Mouse (Mus musculus) T-helper 17 cell (primary cell): ENCODE measurements around the gene Ltb.

ENCODE experiments used
- in situ Hi-C, 2 experiments: fragments of 300-600 bp; cut with MboI, MseI; formaldehyde crosslinking; loops; 1 replicate in 1 of 2; 2 replicates in 1 of 2; pipeline ENCODE4 v1.15.1; 2025; ENCODE audit warnings: high pct_unique_total_duplicates in 2 of 2

Ltb gene

DNA sequence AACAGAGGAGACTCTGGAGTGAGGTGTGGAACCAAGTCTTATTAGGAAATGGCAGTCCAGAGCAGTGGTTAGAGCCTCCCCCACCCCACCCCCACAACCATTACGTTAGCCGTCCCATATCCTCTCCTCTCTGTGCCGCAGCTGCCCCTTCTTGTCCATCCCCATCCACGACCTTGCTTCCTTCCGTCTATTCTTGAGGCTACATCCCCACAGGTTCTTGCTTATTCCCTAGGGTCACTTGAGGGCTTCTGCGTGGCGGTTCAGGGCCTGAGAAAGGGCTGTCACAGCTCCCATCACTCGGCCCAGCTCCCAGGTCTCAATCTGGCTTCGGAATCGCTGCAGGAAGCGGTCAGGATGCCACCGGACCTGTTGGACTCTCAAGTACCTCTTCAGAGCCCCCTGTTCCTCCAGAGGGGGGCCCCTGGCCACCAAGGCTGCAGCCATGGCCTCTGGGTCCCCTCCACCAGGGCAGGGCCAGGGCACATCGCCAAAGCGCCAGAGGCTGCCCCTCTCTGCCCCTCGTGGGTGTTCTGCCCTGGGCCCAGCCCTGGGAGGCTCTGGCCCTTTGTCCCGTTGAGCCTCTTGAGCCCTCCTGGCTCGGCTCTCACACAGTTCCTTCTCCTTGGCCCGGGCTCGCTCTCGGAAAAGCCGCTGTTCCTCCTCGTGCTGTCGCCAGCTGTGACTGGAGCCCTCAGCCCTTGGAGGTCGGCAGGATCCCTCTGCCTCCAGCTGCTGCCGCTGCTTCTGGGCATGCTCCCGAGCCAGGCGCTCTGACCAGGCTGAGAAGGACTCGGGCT is 26.1 kb downstream of the Ltb start, which contains the start of gene Gm16181:
Gene Gm16181, plus strand, starts transcription at position 679 of the 797 bp plus-strand sequence.
- in situ Hi-C loops, result loop anchor here (25.0 kb wide), 1 partner anchor 1033 kb away; the partner anchor contains the start of genes Psmb8 (in 2 of the 2), Psmb9 (in 2 of the 2) and Tap1 (in 2 of the 2)

DNA sequence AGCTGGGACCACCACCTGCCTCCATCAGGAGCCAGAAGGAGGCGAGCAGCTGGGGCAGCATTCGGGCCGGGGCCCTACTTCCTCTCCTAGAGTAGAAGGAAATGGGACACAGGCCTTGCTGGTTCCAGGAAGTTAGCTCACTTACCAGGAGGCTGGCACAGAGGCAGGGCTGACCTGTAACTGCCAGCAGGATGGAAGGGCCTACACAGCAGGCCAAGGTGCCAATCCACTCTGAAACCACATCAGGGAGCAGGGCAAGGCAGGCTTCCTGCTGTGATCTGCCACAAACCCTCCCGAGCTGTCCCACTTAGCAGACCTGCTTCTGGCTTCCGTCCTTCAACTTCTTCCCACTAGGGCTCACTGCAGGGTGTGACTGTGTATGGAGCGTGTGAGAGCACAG is 28.1 kb downstream of the Ltb start:
- in situ Hi-C loops, result loop anchor here (25.0 kb wide), 1 partner anchor 1035 kb away; the partner anchor contains the start of genes Psmb8 (in 2 of the 2), Psmb9 (in 2 of the 2) and Tap1 (in 2 of the 2)

DNA sequence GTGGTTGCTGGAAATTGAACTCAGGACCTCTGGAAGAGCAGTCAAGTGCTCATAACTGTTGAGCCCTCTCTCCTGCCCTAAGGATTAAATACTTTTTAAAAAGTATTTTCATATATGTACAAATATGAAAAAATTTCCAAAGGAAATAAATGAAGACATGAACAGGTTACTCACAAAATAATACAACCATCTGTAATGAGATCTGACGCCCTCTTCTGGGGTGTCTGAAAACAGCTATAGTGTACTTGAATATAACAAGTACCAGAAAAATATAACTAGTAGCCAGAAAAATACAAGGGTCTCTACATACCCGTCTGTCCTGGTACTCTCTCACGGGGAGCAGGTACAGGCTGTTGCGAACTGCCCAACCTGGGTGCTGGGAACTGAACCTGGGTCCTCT is 30.4 kb downstream of the Ltb start:
- in situ Hi-C loops, result loop anchor here (25.0 kb wide), 2 partner anchors 1037 to 1112 kb away; partner anchors contain the start of genes Psmb8 (in 2 of the 2), Psmb9 (in 2 of the 2), Tap1 (in 2 of the 2) and Brd2 (in 1 of the 2)

DNA sequence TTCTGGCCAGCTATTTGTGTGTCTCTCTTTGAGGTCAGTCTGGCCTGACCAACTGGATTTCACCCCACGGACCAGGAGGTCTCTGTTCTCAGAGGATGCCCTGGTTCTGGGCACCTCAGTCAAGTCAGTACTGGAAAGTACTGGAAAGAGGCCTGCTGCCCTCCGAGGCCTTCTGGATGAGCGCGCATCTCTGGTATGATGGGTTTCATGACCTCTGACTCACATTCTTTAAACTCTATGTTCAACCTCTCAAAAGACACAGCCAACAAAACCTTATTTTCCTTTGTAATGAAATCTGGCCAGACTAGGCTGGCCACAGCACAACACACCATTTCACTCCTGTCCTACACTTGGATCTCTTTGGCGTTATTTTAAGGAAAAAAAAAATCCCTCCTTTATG is 31.2 kb downstream of the Ltb start:
- in situ Hi-C loops, result loop anchor here in 1 of 2 experiments (25.0 kb wide), 1 partner anchor 1113 kb away; the partner anchor contains the start of genes Brd2 and H2-DMa

DNA sequence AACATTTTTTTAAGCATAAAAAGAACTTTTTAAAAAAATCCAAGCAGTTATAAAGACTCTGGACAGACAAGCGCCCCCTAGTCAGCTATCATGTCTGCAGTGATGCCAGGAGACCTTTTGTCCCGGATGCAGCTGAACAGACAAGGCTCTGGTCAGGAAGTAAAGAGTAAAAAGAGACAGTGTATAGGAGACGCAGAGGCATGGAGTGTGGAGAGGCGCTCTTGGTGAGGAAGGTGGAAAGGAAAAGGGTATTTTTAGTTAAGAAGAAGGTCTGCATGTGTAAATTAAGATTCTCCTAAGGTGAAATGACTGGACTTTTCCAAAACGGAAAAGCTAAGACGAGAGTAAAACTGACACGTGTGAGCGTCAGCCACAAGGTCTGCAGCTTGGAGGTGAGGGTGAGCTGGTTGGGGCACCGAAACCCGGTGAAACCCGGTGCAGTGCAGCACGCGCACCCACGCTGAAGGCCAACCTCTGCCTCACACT is 32.4 kb downstream of the Ltb start:
- in situ Hi-C loops, result loop anchor here in 1 of 2 experiments (25.0 kb wide), 1 partner anchor 1114 kb away; the partner anchor contains the start of genes Brd2 and H2-DMa

DNA sequence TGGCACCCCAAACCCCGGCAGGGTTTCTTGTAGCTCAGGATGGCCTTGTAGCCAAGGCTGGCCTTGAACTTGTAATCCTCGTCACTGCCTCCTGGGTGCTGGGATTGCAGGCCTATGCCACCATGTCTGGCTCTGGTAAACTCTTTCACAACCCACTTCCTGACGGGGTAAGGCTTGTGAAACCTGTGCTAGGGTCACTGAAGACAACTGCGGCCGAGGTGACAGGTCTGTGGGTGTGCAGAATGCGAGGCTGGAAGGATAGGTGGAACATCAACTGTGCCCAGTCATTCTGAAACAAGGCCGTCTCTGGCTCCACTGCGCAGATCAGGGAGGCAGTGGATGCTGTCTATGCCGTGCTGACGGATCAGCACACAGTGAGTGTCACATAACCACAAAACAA is 36.8 kb downstream of the Ltb start:
- in situ Hi-C loops, result loop anchor here (5.0 to 25.0 kb wide), 3 partner anchors 59 to 1119 kb away; partner anchors contain the start of genes Brd2 (in 1 of the 2), H2-DMa (in 1 of the 2) and Vars (in 1 of the 2)

DNA sequence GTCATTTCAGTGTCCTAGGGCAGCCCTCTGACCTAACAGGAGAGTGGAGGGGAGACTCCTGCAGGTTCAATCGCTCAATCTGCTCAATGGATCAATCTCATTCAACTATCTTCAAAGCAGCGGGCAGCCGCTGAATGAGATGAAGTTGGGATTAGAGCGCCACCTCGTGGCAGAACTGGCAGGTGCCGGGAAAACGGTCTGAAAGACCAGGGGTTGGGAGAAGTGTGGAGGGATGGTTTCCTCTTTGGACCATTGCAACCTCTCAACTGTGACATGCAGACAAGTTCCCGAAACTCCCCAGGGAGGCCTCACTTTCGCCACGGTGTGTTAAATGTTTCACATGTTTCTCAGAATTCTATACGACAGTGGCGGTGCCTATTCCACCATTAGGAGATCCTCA is 37.8 kb downstream of the Ltb start:
- in situ Hi-C loops, result loop anchor here (5.0 to 25.0 kb wide), 3 partner anchors 60 to 1120 kb away; partner anchors contain the start of genes Brd2 (in 1 of the 2), H2-DMa (in 1 of the 2) and Vars (in 1 of the 2)

DNA sequence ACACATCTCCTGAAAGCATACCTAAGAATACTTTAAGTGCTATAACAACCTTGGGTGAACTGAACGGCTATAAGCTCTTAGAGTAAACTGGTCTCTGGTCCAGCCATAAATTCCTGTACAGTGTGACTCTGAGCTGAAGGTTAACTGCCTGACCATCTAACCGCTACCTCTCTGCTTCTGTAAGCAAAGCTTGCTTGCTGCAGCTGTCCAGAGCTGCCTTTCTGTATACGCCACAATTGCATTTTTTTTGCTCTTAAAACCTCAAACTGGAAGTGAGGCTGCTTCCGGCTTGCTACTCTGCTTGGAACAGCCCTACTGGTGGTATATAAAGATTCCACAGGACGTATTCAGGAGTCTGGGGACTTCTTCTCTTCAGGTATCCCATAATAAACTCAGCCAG is 38.4 kb downstream of the Ltb start:
- in situ Hi-C loops, result loop anchor here (5.0 to 25.0 kb wide), 3 partner anchors 60 to 1120 kb away; partner anchors contain the start of genes Brd2 (in 1 of the 2), H2-DMa (in 1 of the 2) and Vars (in 1 of the 2)

DNA sequence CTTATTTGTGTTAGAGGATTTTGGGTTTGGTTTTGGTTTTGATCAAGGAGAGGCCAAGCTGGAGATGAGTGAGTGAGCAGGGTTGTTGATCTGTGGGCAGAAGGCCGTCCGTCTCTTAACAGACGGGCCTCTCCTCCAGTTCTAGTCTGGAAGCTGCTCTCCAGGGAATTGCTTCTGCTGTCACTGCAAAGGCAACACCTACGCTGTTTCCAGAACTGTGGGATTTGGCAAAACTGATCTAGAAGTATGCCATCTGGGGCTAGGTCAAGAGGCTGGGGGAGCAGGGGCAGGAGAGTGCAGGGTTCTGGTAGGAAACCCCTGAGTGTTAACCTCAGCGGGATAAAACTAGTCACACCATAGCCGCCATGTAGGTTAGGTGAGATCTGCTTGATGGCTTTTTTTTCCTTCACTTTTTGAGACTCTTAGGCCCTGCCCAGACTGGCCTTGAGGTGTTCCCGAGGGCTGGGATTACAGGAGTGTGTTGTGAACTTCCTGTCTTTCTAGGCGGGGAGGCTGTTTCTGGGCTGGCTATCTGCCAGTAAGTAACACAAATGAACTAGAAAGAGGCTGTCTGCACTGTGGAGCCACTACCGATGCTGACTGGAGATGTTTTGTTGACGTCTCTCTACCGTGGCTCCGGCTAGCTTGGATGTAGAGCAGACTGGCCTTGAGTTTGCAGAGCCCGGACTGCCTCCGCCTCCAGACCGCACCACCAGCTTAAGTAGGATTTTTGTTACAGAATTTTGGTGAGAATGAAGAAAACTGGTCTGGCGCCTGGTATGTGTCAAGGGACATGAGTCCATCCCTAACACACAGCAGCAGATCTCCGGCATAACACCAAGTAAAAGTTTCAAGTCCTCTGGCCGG is 39.1 kb downstream of the Ltb start, which contains the start of gene Atp6v1g2:
Gene Atp6v1g2, plus strand, starts transcription at position 547 of the 867 bp plus-strand sequence.
- in situ Hi-C loops, result loop anchor here (5.0 to 25.0 kb wide), 3 partner anchors 61 to 1121 kb away; partner anchors contain the start of genes Brd2 (in 1 of the 2), H2-DMa (in 1 of the 2) and Vars (in 1 of the 2)

DNA sequence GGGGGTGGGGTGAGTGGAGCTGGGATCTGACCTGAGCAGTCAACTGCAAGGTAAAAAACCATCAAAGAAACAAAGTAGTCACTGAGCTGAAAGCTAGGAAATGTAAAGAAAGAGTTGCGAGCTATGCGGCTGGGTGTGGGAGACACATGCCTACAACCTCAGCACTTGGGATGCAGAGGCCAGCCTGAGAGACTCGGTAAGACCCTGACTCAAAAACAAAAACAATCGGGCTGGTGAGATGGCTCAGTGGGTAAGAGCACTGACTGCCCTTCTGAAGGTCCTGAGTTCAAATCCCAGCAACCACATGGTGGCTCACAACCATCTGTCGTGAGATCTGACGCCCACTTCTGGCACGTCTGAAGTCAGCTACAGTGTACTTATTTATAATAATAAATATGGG is 39.9 kb downstream of the Ltb start:
- in situ Hi-C loops, result loop anchor here (5.0 to 25.0 kb wide), 3 partner anchors 62 to 1122 kb away; partner anchors contain the start of genes Brd2 (in 1 of the 2), H2-DMa (in 1 of the 2) and Vars (in 1 of the 2)

DNA sequence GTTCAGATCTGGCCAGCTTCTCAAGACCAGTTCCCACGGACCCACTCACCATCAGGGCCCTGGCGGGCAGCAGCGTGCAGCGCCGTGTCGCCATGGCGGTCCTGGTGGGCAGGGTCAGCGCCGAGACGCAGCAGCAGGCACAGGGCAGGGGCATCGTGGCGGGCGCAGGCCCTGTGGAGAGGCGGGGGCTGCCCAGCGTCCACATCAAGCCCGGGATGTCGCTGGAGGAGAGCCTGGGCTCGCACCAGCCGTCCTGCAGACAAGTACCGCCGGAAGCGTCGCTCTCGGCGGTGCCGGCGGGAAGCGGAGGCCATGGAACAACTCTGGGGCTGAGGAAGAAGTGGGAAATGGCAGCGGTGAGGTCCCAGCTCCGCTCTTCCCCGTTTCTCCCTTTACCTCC is 40.7 kb downstream of the Ltb start:
- in situ Hi-C loops, result loop anchor here (5.0 to 25.0 kb wide), 4 partner anchors 33 to 1123 kb away; partner anchors contain the start of genes Brd2 (in 1 of the 2), H2-DMa (in 1 of the 2), Tnf (in 1 of the 2) and Vars (in 1 of the 2)

DNA sequence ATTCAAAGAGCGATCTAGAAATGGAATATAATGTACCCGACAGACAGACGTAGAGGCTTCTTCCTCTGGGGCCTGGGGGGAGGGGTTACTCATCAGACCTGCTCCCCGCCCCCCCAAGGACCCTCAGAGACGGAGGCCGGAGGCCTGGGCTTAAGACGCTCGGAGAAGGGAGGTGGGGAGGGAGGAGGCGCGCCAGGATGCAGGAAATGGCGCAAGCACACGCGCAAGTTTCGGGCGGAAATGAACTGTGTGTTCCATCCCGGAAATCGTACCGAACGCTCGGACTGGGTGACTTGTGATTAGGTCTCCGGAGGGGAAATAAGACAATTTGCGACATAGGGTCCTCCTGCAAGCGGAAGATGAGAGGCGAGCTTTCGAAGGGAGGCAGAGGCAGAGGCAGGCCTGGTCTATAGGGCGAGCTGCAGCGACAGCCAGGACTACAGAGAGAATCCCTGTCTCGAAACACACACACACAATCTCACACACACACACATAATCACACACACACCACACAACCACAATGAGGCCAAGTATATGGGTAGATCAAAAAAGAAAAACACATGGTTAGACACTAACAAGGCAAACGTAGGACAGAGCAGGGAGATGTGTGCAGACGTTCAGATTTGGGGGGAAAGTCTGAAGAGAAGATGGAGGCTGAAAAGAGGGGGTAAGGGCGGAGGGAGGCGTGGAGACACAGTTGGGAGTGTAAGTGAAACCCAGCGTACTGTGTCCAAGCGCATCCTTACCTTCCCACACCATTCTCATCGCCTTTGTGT is 41.6 kb downstream of the Ltb start, which contains the start of gene Nfkbil1:
Gene Nfkbil1, minus strand, starts transcription at position 179 of the 776 bp plus-strand sequence.
- in situ Hi-C loops, result loop anchor here (5.0 to 25.0 kb wide), 3 partner anchors 34 to 1124 kb away; partner anchors contain the start of genes Brd2 (in 1 of the 2), H2-DMa (in 1 of the 2), Tnf (in 1 of the 2) and Vars (in 1 of the 2)

DNA sequence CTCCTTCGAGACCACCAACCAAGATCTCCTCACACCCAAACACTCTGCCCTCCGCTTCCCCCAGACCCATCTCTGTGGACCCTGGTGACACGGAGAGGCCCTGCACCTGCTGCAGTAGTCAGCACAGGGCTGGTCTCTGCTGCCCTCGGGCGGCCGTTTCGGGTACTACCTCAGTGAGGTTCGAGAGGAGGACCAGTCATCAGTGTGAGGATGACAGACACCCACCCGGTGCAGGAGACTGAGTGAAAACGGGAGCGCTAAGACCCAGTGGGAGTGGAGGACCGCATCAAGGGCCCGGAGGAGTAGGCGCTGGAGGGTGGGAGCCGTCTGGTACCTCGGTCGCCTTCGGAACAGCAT is 42.1 kb downstream of the Ltb start:
- in situ Hi-C loops, result loop anchor here (5.0 to 25.0 kb wide), 3 partner anchors 34 to 1124 kb away; partner anchors contain the start of genes Brd2 (in 1 of the 2), H2-DMa (in 1 of the 2), Tnf (in 1 of the 2) and Vars (in 1 of the 2)

DNA sequence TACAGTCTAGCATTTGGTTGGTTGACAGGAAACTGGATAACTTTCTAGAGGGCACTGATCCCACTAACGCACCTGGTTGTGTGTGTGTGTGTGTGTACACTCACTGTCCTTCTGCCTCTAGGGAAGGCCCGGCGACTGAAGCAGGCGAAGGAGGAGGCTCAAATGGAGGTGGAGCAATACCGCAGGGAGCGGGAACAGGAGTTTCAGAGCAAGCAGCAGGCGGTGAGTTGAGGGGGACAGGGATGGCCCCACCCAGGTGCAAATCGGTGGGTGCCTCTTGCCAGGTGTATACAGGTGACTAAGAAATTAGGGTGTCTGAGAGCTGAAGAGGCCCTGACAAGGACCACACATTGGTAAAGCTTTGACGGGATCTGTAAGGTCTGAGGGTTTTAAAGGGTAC is 42.8 kb downstream of the Ltb start:
- in situ Hi-C loops, result loop anchor here (5.0 to 25.0 kb wide), 3 partner anchors 35 to 1125 kb away; partner anchors contain the start of genes Brd2 (in 1 of the 2), H2-DMa (in 1 of the 2), Tnf (in 1 of the 2) and Vars (in 1 of the 2)

DNA sequence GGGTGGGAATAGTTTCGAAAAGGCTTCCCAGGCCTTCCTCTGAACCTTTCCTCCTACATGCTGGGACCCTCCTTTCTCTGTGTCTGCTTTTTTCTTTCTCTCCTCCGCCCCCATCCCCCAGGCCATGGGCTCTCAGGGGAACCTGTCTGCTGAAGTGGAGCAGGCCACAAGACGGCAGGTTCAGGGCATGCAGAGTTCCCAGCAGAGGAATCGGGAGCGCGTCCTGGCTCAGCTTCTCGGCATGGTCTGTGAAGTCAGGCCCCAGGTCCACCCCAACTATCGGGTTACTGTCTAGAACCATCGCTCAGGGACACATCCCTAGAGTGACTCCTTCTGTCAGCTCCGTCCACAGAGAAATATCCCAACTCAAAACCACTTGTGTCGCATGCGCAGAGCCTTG is 43.3 kb downstream of the Ltb start:
- in situ Hi-C loops, result loop anchor here (5.0 to 25.0 kb wide), 3 partner anchors 35 to 1125 kb away; partner anchors contain the start of genes Brd2 (in 1 of the 2), H2-DMa (in 1 of the 2), Tnf (in 1 of the 2) and Vars (in 1 of the 2)

DNA sequence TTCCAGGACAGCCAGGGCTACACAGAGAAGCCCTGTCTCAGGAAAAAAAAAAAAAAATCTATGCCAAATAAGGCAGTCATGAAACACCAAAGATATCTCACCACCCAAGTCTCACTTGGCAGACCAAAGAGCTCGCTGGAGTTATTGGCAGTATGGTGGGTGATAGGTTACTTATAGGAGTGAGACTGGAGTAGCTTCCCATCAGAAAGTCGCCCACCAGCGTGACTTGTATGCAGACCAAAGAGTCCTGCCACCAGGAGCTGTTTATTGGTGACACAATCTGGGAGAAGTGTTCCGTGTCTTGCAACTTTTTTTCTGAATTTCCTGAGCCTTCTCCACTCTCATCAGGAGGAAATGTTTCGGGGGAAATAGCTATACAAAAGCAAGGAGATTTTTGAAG is 45.5 kb downstream of the Ltb start:
- in situ Hi-C loops, result loop anchor here (5.0 to 25.0 kb wide), 4 partner anchors 37 to 1127 kb away; partner anchors contain the start of genes Vars (in 2 of the 2), Brd2 (in 1 of the 2), H2-DMa (in 1 of the 2) and Tnf (in 1 of the 2)

DNA sequence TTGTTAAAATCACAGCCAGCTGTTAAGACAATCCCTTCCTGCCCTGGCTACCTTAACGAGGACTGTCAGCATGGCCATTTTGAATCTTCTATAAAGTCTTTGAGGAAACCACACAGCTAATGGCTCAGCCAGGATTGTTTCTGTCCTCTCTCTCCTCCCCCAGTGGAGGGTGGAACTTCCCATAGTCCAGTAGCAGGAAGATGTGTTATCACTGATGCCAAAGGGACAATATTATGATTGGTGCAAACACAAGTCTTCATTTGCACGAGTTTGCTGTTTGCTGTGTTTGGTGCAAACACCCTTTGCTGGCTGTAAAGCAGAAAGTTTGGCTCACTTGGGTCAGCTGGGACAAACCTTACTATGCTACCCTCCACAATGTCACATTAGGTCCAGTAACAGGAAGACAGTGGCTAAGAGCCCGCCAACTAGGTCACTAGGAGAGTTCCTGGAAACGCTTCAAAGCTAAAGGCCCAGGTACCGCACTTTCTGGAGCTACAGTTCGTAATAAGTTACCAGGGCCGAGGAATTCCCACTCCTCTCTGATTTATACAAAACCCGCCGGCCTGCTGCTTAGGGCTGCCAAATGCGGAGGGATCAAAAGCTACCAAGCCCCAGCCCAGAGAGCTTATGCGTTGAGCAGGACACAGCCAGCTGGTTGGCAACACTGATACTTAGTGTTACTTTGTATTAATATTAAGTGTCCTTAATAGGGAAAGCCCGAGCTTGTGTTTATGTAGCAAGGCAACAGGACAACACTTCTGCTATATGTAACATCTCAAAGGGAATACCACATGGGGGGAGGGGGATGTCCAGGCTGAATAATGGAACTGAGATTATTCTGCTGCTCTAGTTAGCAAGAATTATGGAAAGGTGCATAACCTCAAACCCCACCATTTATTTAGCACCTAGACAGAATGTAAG is 46.4 kb downstream of the Ltb start:
- in situ Hi-C loops, result loop anchor here (5.0 to 25.0 kb wide), 2 partner anchors 238 to 1128 kb away; partner anchors contain the start of genes Brd2 (in 1 of the 2), H2-DMa (in 1 of the 2) and Vars (in 1 of the 2)
